Mouse (Mus musculus): ENCODE data around the gene Hist2h2ab. TPM values are rescaled to one million over a fixed set of nuclear protein-coding genes. Genes with fewer than 3 reads are reported as not detected.
"Not testable (repeated sequence)": the region's sequence is repeated elsewhere in the genome, so short reads cannot be mapped to it uniquely, and the experiment has no call there.

The Hist2h2ab gene
- 1 to 10 TPM; 7.2 to 8.2 TPM for total RNA-seq (2021)

GRCm38 (mm10) chr3:96219661-96220130 is at the start of gene Hist2h2ab, which contains the start of gene Bola1:
Gene Hist2h2ab (plus strand): TSS chr3:96219865.
Gene Bola1 (minus strand): TSS chr3:96219709.
- peak; percentile 79 to 83 for DNase-seq

DNA sequence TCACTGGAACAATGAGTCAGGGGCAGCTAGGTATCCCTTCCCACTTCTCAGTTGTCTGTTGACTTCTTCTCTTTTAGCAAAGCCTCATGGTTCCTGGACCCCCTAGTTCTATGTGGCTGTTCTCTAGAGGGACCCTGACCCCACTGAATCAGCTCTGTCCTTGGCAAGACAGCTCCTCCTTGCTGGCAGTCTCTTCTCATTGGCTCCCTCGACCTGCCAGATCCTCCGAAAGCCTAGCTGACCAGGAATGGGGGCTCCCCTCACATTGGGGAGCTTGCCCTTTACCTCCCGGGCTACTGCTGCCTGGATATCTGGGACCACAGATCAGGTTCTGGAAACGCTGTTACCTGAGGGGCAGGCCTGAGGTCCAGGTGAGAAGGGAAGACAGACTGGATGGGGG is 49.4 kb upstream of the Hist2h2ab start:
- DNase-seq: no peak

GRCm38 (mm10) chr3:96170976-96171545 is 48.6 kb upstream of the Hist2h2ab start:
- DNase-seq: no peak

GRCm38 (mm10) chr3:96171583-96172196 is 48.0 kb upstream of the Hist2h2ab start:
- no peak for DNase-seq

DNA sequence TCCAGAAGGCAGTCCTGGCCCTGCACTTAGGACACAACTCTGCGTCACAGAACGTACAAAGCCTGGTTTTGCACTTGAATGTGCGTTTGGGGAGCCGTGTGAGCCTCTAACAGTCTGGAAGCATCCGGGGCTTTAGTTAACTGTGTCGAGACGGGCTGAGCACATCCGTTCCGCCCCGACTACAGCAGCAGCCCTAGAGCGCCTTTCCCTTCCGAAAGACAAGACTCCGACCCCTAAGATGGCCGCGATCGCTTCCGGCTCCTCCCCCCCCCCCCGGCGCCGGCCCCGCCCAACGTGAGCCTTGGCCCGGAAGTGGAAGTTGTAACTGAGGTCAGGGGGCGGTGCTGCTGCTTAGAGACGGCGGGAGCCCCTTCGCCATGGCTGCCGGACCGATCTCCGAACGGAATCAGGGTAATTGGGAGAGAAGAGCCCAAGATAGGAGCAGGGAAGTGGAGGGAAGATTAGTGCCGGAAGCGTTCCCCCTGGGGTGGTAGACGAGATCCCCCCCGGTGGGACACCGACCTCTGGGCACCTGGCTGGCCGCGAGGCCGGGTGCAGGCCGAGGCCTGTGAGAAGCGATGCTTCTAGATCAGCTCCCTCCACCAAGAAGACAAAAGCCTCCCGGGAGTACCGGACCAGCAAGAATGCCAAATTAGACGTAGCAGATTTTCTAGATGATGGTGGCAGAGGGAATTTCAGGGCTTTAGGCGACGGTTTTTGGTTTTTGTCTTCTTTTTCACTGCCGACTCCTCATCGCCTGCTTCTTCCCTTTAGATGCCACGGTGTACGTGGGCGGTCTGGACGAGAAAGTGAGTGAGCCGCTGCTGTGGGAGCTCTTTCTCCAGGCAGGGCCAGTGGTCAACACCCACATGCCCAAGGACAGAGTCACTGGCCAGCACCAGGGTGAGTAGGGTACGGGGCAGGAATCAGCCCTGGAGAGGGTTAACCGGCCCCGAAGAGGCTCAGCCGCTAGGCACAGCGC is 47.2 kb upstream of the Hist2h2ab start, which contains the start of gene Sf3b4:
TSS of gene Sf3b4 (plus strand) at position 136 of the 982 bp plus-strand sequence.
- DNase-seq: peak; percentile 79 to 83

DNA sequence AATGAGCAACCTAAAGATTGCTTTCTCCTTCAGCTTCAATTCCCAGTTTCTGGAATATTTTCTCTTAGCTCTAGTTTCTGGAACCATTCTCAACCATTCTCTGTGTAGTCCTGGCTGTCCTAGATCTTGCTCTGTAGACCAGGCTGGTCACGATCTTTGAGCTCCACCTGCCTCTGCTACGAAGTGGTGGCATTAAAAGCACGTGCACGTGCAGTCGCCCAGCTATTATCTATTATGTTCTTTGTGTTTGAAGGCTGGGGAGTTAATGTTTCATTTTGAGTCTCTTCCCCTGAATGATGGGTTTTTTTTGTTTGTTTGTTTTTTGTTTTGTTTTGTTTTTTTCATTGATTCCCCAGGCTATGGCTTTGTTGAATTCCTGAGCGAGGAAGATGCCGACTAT is 46.5 kb upstream of the Hist2h2ab start:
- DNase-seq: no peak

DNA sequence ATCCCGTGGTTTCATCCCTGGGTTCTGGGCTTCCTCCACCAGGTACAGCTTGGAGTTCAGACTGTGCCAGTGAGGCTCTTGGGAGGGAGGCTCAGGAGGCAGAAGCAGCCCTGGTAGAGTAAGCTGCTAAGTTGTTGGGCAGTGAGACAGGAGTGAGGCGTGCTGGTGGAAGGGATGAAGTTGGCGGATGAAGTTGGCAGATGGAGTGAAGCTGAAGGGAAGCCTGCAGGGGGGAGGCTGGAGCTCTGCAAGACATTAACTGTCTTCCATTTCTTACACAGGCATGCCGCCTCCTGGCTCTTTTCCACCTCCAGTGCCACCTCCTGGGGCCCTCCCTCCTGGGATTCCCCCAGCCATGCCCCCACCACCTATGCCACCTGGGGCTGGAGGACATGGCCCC is 45.6 kb upstream of the Hist2h2ab start:
- DNase-seq: not testable (repeated sequence)

- DNase-seq: no peak
Observed at GRCm38 (mm10) chr3:96175251-96175650, 44.4 kb upstream of the Hist2h2ab start.

- DNase-seq: no peak
Observed at GRCm38 (mm10) chr3:96178427-96178826, 41.2 kb upstream of the Hist2h2ab start.

DNA sequence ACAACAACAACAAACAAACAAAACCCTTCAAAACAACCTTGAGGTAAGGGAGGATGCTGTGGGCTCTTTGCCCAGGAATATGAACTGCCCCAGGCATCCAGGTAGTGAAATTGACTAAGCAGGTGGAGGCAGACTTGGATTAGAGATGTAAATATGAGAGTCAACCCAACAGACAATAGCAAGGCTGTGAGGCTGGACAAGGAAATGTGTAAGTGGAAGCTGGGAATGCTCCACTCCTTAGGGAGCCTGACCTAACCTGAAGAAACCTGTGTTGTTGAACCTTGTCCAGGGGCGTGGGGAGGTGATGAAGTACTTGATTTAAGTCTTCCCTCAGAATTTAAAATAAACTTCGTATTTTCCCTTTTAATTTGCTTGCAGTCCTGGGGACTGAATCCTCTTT is 40.8 kb upstream of the Hist2h2ab start:
- no peak for DNase-seq

GRCm38 (mm10) chr3:96179531-96179930 is 40.1 kb upstream of the Hist2h2ab start:
- no peak for DNase-seq

GRCm38 (mm10) chr3:96180727-96181477 is 38.8 kb upstream of the Hist2h2ab start, which contains the start of gene Sv2a:
Gene Sv2a (plus strand): TSS chr3:96181151.
- DNase-seq: peak; percentile 69 to 75

GRCm38 (mm10) chr3:96181510-96182381 is 37.9 kb upstream of the Hist2h2ab start:
- DNase-seq: no peak

DNA sequence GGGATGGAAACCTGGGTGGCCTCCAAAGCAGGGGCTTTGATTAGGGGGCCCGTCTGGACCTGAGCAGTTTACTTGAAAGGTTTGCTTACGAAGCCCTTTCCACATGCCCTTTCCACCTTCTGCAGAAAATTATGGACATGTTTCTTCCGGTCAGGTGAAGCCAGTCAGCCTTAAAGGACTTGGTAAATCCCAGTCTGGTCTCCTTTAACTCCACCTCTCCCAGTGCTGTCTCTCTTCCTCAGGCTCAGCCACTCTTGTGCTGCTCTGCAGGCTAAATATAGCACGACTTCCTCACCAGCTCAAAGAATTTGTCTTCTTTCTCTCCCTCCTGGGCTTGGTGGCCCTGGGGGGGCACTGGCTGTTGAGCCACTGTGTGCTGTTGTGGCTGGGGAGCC is 37.3 kb upstream of the Hist2h2ab start:
- DNase-seq: no peak

DNA sequence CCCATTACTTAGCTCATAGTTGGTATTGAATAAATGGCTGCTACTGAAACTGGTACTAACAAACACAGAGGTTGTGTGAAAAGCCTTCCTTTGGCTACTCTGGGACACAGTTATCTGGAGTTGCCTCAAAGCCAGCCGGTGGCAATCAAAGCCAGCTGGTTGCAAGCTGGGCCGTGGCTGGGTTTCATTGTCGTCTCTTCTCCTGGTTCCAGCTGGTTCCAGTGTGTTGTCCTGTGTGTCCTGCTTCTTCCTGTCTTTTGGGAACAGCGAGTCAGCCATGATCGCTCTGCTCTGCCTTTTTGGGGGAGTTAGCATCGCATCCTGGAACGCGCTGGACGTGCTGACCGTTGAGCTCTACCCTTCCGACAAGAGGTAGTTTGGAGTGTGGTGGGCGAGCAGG is 26.7 kb upstream of the Hist2h2ab start:
- no peak for DNase-seq

DNA sequence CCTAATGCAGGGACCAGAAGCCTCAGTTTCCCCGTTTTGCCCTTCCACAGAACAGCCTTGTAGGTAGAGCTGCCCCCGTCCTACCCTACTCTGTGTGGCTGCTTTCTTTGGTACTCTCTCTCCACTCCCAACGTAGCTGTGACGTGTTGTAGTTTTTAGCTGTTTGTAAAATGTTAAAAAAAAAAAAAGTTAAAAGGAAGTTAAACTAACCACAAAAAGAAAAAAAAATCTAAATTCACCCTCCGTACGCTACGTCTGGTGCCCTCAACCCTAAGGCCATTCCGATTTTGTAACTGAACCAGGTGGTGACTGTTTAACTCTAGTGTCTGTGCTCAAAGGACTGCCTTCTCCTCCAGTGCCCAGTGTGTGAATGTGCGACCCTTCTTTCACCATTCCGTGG is 24.7 kb upstream of the Hist2h2ab start:
- no peak for DNase-seq

- DNase-seq: no peak
Observed at GRCm38 (mm10) chr3:96195616-96196313, 23.9 kb upstream of the Hist2h2ab start.

- no peak for DNase-seq
Observed at GRCm38 (mm10) chr3:96196437-96197128, 23.1 kb upstream of the Hist2h2ab start.

GRCm38 (mm10) chr3:96197129-96197749 is 22.4 kb upstream of the Hist2h2ab start:
- peak; percentile 92 to 94 for DNase-seq

Measured in layer of hippocampus, postnatal 36 days (tissue).